Mouse (Mus musculus): ENCODE measurements around the gene Nectin3. TPM values are rescaled to one million over a fixed set of nuclear protein-coding genes. Genes with fewer than 3 reads are reported as not detected.

Gene Nectin3
- total RNA-seq, 2 experiments from 2014 or later = 60.3 to 61.3 TPM

GRCm38 (mm10) chr16:46410739-46411057 lies 87.6 kb downstream of the Nectin3 start:
- no peak for DNase-seq

- no peak for DNase-seq
These were observed 88.1 kb downstream of the Nectin3 start for GRCm38 (mm10) chr16:46410053-46410738.

- DNase-seq = no peak
These were observed 90.3 kb downstream of the Nectin3 start for GRCm38 (mm10) chr16:46407997-46408396.

- no peak for DNase-seq
These were observed 91.3 kb downstream of the Nectin3 start for GRCm38 (mm10) chr16:46406844-46407639.

GRCm38 (mm10) chr16:46397945-46398344 lies 100.4 kb downstream of the Nectin3 start:
- DNase-seq = no peak

GRCm38 (mm10) chr16:46389415-46390033 lies 108.8 kb downstream of the Nectin3 start:
- no peak for DNase-seq

- DNase-seq = no peak
These were observed 109.6 kb downstream of the Nectin3 start for GRCm38 (mm10) chr16:46388527-46389414.

- DNase-seq = no peak
These were observed 114.0 kb downstream of the Nectin3 start for GRCm38 (mm10) chr16:46384279-46384678.

- DNase-seq = peak in 1 of 2 experiments; percentile 13
These were observed 115.0 kb downstream of the Nectin3 start for GRCm38 (mm10) chr16:46383344-46383743.

- DNase-seq = no peak
These were observed 121.8 kb downstream of the Nectin3 start for GRCm38 (mm10) chr16:46376575-46376974.

GRCm38 (mm10) chr16:46362022-46362421 lies 136.3 kb downstream of the Nectin3 start:
- no peak for DNase-seq

- DNase-seq = peak in 1 of 2 experiments; percentile 9
These were observed 140.7 kb downstream of the Nectin3 start for GRCm38 (mm10) chr16:46357658-46358057.

- no peak for DNase-seq
These were observed 141.7 kb downstream of the Nectin3 start for GRCm38 (mm10) chr16:46356663-46357062.
